Mouse (Mus musculus): ENCODE measurements around the gene Helq. TPM values are rescaled to one million over a fixed set of nuclear protein-coding genes. Genes with fewer than 3 reads are reported as not detected.

Gene Helq
- total and polyA plus RNA-seq, 3 experiments, result 22.7 to 32.2 TPM; not detected in 1

DNA sequence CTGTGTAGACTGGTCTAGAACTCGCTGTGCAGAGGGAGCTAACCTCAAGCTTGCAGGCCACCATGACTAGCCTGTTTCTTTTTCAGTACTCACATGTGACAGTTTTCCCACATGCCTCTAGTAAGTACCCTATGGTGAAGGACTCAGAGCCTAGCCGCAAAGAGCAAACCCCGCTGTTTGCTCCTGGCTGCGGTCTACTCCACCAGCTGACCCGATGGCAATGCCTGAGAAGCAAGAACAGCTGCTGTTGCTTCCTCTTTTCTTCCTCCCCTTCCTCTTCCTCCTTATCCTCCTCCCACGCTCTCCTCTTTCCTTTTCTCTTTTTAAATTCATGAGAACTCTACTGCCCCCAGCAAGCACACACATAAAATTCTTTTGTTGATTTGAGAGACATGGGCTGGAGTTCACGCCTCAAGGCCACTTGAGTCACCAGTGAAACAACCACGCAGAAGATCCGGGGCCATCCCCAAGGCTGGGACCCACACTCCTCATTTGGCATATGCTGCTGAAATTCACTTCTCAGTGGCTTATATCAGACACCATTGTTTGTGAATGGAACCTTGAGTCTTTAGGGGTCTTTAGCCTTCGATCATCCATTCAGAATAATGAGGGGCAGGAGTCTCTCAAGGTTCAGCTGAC is 47.7 kb downstream of the Helq start:
- peak; percentile 71 for DNase-seq (ENCODE audit: low read depth, low spot score)
- no peaks in the 10 kb centered on the region for H3K36me3 ChIP-seq (ENCODE audit: control insufficient read depth in 1 of 2, insufficient read depth in 2 of 2, low read length in 2 of 2)
- H3K9me3 ChIP-seq (replicated peaks; ENCODE audit: insufficient read depth, low read length), result no peaks in the 10 kb centered on the region
- H3K79me2 ChIP-seq (ENCODE audit: control insufficient read depth, insufficient read depth, low read length, poor library complexity), result no peaks in the 10 kb centered on the region
- H3K4me3 ChIP-seq (ENCODE audit: control insufficient read depth in 1 of 2, insufficient read depth in 1 of 2, low read depth in 2 of 2, low read length in 2 of 2), result peak overlapping the region in 1 of 2 experiments; percentile 14; a peak in 1 of 4 replicates
- no peak overlapping the region for H3K27ac ChIP-seq (ENCODE audit: control insufficient read depth, low read depth, low read length)
- peaks cover 0 to 3% of the 10 kb centered on the region in 2 experiments; a peak in 2 of 4 replicates for H3K4me1 ChIP-seq (ENCODE audit: control insufficient read depth in 1 of 2, insufficient read depth in 2 of 2, low read length in 2 of 2)
- no peaks in the 10 kb centered on the region for H3K27me3 ChIP-seq (ENCODE audit: control insufficient read depth in 1 of 2, insufficient read depth in 2 of 2, low read length in 2 of 2)
- H3K9ac ChIP-seq (ENCODE audit: control insufficient read depth, low read depth, low read length, poor library complexity, severe bottlenecking), result peak overlapping the region; percentile 3; the same call in 1 of the 2 replicates
- TF ChIP-seq GATA1 (IDR thresholded peaks at IDR 0.05; ENCODE audit: low read depth, low read length) (no peak), ZNF384 (IDR thresholded peaks at IDR 0.05; ENCODE audit: low read depth, low read length) (no peak), CTCF (IDR thresholded peaks at IDR 0.05 in 2 of 3, conservative IDR thresholded peaks at IDR 0.05 in 1 of 3; ENCODE audit: control insufficient read depth in 1 of 3, insufficient read depth in 1 of 3, low read depth in 2 of 3, low read length in 3 of 3, poor library complexity in 1 of 3, severe bottlenecking in 1 of 3) (no peak; a peak in 1 of 6 replicates), SIN3A (IDR thresholded peaks at IDR 0.05; ENCODE audit: low read length) (peak; percentile 61), E2F4 (IDR thresholded peaks at IDR 0.05; ENCODE audit: borderline replicate concordance, low read depth, low read length) (no peak), MAX (IDR thresholded peaks at IDR 0.05; ENCODE audit: low read length) (peak; percentile 50; the same call in 1 of the 2 replicates), ZC3H11A (IDR thresholded peaks at IDR 0.05; ENCODE audit: low read depth, low read length) (no peak), TCF12 (IDR thresholded peaks at IDR 0.05; ENCODE audit: low read depth, low read length) (peak; percentile 47; the same call in 1 of the 2 replicates), ETS1 (IDR thresholded peaks at IDR 0.05; ENCODE audit: low read depth, low read length) (peak; percentile 99), POLR2A (IDR thresholded peaks at IDR 0.05; ENCODE audit: control insufficient read depth in 1 of 2, insufficient read depth in 1 of 2, low read depth in 1 of 2, low read length in 2 of 2, poor library complexity in 1 of 2) (no peak), TBP (IDR thresholded peaks at IDR 0.05; ENCODE audit: low read depth, low read length) (no peak), EP300 (IDR thresholded peaks at IDR 0.05; ENCODE audit: low read depth in 1 of 2, low read length in 2 of 2) (peak; percentile 32 to 63; a peak in 2 of 4 replicates), MXI1 (IDR thresholded peaks at IDR 0.05; ENCODE audit: low read depth, low read length) (peak; percentile 62), TAL1 (IDR thresholded peaks at IDR 0.05; ENCODE audit: low read length) (no peak), BHLHE40 (IDR thresholded peaks at IDR 0.05; ENCODE audit: borderline replicate concordance, low read depth, low read length) (0 out of 2 replicates have a peak, but pooled peaks have one; percentile 9), NRF1 (IDR thresholded peaks at IDR 0.05; ENCODE audit: insufficient read depth, low read depth, low read length, poor library complexity, severe bottlenecking) (no peak), USF1 (IDR thresholded peaks at IDR 0.05; ENCODE audit: low read depth, low read length) (peak; percentile 38; the same call in 1 of the 2 replicates), CHD1 (IDR thresholded peaks at IDR 0.05; ENCODE audit: low read depth, low read length) (no peak), HCFC1 (IDR thresholded peaks at IDR 0.05; ENCODE audit: low read depth, low read length) (no peak)

DNA sequence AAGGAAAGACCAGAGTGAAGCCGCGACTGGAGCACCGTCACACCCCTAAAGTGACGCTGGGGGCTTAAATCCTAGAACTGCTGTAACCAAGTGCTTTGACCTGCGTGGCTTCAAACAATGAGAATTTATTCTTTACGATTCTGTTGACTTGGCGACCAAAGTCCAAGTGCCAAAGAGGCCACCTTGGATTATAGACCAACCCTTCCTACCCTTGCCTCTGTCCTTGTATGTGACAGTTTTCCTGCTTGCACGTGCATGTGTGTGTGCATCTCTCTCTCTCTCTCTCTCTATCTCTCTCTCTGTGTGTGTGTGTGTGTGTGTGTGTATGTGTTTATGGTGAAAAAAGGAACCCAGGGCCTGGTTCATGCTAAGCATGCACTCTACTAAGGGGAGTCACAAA is 59.6 kb downstream of the Helq start:
- H3K9ac ChIP-seq (ENCODE audit: control insufficient read depth, low read depth, low read length, poor library complexity, severe bottlenecking), result no peak overlapping the region
- no peaks in the 10 kb centered on the region for H3K9me3 ChIP-seq (replicated peaks; ENCODE audit: insufficient read depth, low read length)
- DNase-seq (ENCODE audit: low read depth, low spot score), result no peak
- no peak overlapping the region for H3K27ac ChIP-seq (ENCODE audit: control insufficient read depth, low read depth, low read length)
- H3K4me3 ChIP-seq (ENCODE audit: control insufficient read depth in 1 of 2, insufficient read depth in 1 of 2, low read depth in 2 of 2, low read length in 2 of 2), result no peak overlapping the region
- no peaks in the 10 kb centered on the region for H3K79me2 ChIP-seq (ENCODE audit: control insufficient read depth, insufficient read depth, low read length, poor library complexity)
- H3K27me3 ChIP-seq (ENCODE audit: control insufficient read depth in 1 of 2, insufficient read depth in 2 of 2, low read length in 2 of 2), result no peaks in the 10 kb centered on the region
- H3K4me1 ChIP-seq (ENCODE audit: control insufficient read depth in 1 of 2, insufficient read depth in 2 of 2, low read length in 2 of 2), result peaks cover 2 to 6% of the 10 kb centered on the region in 2 experiments; a peak in 3 of 4 replicates
- H3K36me3 ChIP-seq (ENCODE audit: control insufficient read depth in 1 of 2, insufficient read depth in 2 of 2, low read length in 2 of 2), result peaks cover 0 to 4% of the 10 kb centered on the region in 2 experiments; a peak in 1 of 4 replicates
- no peak for TF ChIP-seq CHD2 (IDR thresholded peaks at IDR 0.05; ENCODE audit: low read length)
- no peak for TF ChIP-seq ELF1 (IDR thresholded peaks at IDR 0.05; ENCODE audit: low read depth, low read length)
- TF ChIP-seq KAT2A (conservative IDR thresholded peaks at IDR 0.05; ENCODE audit: low read depth, low read length), result no peak
- TF ChIP-seq TAL1 (IDR thresholded peaks at IDR 0.05; ENCODE audit: low read length), result no peak
- no peak for TF ChIP-seq ZMIZ1 (IDR thresholded peaks at IDR 0.05; ENCODE audit: low read depth, low read length)
- TF ChIP-seq POLR2A (IDR thresholded peaks at IDR 0.05; ENCODE audit: control insufficient read depth in 1 of 2, insufficient read depth in 1 of 2, low read depth in 1 of 2, low read length in 2 of 2, poor library complexity in 1 of 2), result no peak
- no peak for TF ChIP-seq MYB (IDR thresholded peaks at IDR 0.05; ENCODE audit: low read depth, low read length)
- TF ChIP-seq HCFC1 (IDR thresholded peaks at IDR 0.05; ENCODE audit: low read depth, low read length), result no peak
- TF ChIP-seq MEF2A (IDR thresholded peaks at IDR 0.05; ENCODE audit: extremely low read depth, insufficient replicate concordance, low read depth, low read length, poor library complexity, severe bottlenecking), result no peak
- TF ChIP-seq ZKSCAN1 (IDR thresholded peaks at IDR 0.05; ENCODE audit: low read depth, low read length), result no peak
- no peak for TF ChIP-seq NRF1 (IDR thresholded peaks at IDR 0.05; ENCODE audit: insufficient read depth, low read depth, low read length, poor library complexity, severe bottlenecking)
- TF ChIP-seq UBTF (IDR thresholded peaks at IDR 0.05; ENCODE audit: borderline replicate concordance, insufficient read depth, low read depth, low read length), result no peak
- TF ChIP-seq POLR2AphosphoS2 (IDR thresholded peaks at IDR 0.05; ENCODE audit: low read length), result no peak
- no peak for TF ChIP-seq GABPA (IDR thresholded peaks at IDR 0.05; ENCODE audit: low read depth, low read length)
- no peak for TF ChIP-seq MAX (IDR thresholded peaks at IDR 0.05; ENCODE audit: low read length)
- TF ChIP-seq ZC3H11A (IDR thresholded peaks at IDR 0.05; ENCODE audit: low read depth, low read length), result no peak
- TF ChIP-seq TBP (IDR thresholded peaks at IDR 0.05; ENCODE audit: low read depth, low read length), result no peak
- TF ChIP-seq CHD1 (IDR thresholded peaks at IDR 0.05; ENCODE audit: low read depth, low read length), result no peak
